Mouse (Mus musculus) cerebellum, adult 9-10 months (tissue): ENCODE results near the gene Foxe3.
A peak's percentile ranks its signal among the peaks of the same experiment; 100 is the strongest.

Experiments
- DNase-seq: peaks from one replicate; pipeline ENCODE4 v3.0.0; 2022

The Foxe3 gene

DNA sequence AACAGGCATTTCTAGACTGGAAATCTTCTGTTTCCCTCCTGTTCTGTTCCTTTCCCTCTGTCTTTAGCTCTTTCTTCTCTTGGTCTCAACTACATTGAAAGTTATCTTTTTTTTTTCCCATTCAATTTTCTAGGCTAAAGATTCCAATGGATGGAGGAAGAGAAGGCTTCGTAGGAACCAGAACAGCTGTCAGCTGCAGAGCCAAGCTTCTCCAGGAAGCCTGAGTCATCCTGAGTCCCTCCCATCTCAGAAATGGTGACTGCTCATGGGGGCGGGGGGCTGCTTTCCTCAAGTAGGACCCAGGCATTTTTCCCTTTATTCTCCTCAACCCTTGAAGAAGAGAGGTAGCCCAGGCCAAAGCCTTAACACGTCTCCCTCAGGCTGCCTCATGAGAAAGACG is 9.8 kb downstream of the Foxe3 start:
- DNase-seq = no peak

DNA sequence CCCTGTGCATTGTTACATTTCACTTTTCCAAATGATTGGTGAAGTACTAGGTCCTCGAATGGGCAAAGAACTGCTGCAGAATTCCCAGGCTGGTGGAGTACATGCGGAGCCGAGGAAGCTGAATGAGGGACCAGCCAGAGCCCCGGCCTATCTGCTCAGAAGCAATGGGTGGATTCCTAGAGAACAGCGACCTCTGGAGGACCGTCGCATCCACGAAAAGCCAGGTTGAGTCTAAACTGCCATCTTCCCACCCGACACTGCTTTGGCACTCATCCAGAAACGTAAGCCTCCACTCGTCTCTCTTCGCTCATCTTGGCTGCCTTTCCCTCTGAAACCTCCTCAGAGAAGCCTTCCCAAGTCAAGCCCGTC is 12.2 kb downstream of the Foxe3 start:
- peak; percentile 7 for DNase-seq

DNA sequence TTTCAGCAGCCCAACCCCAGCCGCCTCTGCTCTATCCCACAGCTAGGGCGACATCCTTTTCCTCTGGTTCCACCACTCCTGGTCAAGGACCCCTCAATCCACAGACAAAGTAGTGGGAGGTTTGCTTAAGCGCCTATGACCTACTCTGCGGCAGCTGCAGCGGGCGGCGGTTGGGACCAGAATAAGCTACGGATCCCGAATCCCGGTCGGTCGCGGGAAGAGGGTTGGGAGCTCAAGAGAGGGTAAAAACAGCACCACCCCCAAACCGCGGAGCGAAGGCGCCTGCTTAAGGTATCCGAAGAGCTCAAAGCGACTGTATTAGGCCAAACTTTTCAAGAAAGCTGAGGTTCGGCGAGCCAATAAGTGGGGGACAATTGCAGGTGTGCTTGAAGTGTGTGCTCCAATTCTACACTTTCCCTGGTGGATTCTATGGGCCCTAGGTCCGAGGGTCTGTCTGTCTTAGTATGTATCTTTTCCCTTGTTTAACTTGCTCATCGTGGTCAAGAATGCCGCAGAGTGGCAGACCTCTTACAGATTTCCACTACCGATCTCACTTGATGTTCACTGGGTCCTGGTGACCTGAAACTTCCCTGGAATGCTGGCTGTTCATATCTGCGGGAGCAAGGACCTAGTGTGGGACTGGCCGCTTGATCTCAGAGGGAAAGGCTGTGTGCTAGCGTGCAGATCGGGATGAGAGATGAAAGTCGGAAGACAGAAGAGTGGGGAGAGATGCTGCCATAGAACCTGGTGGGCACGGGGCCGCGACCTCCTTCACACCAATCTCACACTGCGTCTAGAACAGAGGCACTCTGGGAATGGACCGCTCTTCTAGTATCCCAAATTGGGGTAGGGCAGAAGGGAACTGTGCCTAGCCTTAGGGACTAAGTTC is 12.9 kb downstream of the Foxe3 start:
- no peak for DNase-seq

DNA sequence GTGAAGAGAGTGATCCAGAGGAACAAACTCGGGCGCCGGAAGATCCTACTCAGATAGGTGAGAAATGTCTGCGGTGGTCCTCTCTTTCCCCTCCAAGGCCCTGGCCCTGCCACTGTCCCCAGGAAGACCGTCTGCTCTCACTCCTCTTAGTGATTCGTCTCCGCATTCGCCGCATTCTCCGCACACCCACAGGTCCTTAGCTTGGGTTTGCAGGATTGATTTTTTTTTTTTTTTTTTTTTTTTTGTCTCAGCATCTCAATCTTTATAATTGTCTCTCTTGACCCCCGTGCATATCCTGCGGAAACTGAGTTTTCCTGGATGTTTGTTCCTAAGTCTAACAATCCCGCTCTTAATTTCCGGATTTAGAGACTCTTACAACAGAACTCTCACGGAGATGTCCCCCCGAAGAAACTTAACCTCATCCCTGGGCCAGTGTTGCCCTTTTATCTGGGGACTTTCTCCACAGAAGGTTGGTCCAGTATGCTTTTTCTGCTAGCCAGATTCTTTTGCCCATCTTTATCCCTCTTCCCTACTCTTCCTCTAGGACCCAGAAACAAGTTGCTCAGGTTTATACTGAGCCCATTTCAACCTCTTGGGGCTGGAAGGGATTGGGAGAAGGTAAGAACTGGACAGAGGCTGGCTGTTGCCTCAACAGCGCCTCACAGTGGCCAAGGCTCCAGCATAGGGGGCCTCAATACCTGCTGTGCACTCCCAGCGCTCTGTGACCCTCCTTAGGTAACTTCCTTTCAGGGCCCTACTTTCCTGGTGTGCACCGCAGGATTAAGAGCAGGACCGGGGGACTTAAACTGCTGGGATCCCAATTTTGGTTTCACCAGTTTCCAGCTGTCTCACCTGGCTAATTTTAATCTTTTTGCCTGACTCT is 16.0 kb downstream of the Foxe3 start:
- DNase-seq = no peak

DNA sequence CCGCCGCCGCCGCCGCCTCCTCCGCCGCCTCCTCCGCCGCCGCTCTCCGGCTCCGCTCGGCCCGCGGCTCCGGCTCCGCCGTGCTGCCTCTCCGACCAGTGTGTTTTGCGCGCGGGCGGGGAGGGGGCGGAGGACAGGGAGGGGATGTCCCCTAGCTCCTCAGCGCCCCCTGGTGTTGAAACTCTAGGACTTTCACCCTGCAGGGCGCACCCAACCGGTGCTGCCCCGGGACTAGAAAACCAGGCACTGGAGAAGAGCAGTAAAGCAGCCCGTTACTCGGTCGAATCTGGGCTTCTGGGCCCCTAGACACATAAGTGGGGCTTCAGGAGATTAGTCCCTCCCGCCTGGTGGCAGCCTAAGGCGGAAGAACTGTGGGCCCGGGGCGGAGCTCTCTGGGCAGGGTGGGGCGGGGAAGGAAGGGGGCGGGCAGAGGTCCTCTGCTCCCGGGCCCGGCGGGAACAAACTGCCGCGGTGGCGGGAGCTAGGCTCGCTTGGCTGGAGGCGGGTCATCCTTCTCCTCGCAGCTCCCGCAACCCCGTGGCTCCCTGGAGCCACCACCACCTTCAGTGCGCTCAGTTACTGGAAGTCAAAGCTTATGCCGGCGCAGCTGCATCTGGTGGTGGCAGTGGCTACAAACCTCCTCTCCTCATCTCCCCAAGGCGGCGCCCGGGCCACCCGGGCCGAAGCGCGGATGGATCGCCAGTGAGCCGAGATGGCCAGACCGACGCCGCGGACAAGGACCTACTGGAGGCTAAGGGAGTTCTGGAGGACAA is 16.8 kb downstream of the Foxe3 start, which contains the start of gene Foxd2:
Gene Foxd2, minus strand, starts transcription at position 45 of the 773 bp plus-strand sequence.
- DNase-seq = peak; percentile 19

DNA sequence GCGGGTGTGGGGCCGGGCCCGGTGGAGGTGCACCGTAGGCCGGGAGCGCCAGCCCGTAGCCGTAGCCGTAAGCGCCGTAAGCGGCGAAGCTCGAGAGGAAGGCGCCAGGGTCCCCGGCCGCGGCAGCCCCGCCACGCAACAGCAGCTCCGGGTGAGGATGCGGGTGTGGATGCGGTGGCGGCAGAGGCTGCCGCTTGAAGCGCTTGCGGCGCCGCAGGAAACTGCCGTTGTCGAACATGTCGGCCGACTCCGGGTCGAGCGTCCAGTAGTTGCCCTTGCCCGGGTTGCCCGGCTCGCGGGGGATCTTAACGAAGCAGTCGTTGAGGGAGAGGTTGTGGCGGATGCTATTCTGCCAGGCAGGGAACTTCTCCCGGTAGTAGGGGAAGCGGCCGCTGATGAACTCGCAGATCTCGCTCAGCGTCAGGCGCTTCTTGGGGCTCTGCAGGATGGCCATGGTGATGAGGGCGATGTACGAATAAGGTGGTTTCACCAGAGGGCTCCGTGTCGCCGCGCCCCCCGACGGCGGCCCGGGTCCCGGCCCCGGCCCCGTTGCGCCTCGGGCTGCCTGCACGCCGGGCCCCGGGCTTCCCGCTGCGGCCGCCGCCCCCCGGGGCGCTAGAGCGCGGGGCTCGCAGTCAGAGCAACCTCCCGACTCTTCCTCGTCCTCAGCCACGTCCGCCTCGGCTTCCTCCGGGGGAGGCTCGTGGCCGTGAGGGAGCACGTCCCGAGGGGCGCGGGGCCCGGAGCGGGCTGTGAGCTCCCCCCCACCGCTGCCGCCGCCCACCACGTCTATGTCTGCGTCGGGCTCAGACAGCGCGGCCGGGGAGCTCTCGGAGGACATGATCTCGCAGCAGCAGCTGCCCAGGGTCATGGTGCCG is 17.6 kb downstream of the Foxe3 start:
- DNase-seq = no peak

DNA sequence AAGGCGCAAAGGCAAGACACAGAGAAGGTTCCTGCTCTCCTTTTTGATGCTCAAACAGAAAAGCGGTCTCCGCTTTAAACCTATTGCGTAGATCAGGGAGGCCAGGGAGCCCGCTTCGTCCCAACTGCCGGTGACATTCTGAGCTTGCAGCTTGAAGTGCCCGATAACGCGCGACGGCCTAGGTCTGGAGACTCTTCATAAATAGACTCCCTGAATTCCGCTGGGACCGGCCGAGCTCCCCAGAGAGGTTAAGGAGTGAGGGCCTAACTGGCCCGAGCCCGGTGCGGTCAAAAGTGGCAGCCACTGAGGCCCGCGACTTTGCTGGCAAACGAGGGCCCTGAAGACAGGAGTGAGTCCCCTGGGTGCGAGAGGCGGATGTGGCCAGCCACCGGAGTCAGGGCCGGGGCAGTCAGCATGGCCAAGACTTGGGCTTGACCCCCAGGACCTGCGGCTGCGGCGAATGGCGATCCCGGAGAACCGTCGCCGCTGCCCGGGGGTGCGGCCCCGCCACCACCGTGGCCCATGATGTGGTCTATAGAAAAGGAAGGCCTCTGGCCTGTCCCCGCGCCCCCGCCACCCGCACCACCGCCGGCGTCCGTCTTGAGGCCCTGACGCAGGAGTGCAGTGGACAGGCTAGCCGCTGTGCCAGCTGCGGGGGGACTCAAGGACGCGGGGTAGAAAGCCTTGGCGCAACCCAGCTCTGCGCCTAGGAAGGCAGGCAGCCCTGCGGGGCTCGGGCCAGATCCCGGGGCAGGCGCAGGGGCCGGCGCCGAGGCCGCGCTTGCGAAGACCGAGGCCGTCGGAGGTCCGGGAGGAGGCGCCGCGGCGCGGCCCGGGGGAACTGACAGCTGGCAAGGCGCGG is 18.5 kb downstream of the Foxe3 start:
- no peak for DNase-seq

DNA sequence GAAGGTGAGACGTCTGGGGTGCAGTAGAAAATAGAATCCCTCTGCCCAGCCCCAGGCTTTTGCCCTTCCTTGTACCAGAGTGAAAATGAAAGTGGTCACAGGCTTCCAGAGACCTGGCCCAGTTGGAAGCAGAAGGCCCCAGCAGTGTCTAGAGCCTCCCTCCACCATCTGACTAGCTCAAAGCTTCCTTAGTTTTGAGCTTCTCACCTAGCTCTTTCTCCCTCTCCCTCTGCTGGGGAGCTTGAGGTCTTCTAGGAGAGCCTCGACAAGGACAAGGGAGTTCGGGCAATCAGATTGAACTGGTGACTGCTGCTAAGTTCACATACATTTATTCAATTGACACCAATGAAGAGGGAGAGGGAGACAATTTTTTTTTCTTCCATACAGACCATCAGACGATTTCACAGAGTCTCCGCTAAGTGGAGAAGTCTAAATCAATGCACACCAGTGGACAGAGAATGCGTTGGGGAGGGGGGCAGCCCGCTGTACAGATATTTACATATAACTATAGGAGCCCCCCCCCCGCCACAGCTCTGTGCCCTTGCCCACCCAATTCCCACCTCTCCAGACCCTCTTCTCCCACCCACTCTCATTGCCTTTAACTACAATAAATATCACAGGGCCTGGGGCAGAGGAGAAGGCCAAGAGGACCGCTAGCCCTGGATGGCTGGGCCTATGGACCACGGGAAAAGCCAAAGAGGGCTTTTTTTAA is 19.7 kb downstream of the Foxe3 start:
- DNase-seq = no peak

DNA sequence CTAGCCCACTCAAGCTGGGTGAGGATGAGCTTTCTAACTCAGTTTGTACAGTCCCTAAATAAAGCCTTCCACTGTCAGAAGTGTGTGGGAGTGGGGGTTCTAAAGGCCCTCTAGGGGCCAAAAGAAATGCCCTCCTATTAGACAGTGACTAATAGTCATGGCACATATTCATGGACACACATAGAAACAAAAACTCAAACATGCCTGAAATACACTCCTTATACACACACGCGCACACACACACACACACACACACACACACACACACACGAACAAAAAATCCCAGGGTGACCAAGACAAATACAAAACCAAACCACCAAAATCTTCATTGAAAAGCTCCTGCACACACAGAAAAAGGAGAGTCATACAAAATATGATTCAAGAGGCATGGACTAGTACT is 20.3 kb downstream of the Foxe3 start:
- DNase-seq = no peak

DNA sequence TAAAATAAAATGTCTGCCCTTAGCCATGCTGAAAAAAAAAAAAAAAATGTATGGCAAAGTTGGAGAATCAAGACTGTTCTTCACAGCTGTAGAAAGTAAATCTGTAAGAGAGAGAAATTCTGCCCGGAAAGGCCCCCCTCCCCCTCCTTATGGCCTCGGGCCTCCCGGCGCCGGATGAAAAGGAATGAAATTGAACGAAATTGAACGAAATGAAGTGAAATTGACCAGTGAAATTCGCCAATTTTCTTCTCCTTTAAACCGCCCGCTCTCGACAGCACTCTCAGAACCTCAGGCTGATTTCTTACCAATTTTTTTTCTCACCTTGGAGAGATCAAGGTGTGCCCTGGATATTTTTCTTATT is 22.4 kb downstream of the Foxe3 start:
- no peak for DNase-seq

DNA sequence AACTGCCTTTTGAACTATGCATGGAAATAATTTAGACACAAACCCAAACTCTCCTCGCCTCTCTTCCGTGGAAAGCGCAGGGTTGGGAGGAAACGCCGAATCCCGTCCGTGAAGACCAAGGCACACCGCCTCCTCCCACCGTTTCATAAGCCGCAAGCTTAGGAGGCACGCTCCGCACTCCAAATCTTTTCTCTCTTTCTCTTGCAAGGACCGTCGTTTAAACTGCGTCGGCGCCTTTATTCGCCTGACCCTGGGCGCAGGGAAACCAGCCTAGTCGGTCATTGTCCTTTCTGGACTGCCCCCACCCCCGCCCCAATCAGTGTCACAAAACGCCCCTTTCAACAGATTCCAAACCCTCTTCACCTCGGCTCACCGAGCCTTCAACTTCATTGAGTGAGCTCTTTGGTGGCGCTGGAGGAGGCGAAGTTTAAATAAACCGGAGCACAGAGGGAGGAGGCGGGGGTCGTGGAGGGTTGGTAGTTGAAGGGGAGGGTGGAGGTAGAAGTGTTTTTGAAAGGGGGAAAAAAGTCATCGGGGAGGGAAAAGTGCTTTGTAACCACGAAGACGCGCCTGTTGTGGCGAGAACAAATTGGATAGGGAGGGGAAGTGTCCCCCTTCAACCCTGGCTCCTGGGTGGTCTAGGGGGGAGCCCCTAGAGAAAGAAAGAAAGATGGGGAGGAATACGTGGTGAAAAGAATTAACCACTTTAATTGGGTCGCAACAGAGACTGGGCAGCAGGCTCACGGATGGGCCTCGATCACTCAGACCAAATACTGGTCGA is 23.0 kb downstream of the Foxe3 start:
- no peak for DNase-seq

DNA sequence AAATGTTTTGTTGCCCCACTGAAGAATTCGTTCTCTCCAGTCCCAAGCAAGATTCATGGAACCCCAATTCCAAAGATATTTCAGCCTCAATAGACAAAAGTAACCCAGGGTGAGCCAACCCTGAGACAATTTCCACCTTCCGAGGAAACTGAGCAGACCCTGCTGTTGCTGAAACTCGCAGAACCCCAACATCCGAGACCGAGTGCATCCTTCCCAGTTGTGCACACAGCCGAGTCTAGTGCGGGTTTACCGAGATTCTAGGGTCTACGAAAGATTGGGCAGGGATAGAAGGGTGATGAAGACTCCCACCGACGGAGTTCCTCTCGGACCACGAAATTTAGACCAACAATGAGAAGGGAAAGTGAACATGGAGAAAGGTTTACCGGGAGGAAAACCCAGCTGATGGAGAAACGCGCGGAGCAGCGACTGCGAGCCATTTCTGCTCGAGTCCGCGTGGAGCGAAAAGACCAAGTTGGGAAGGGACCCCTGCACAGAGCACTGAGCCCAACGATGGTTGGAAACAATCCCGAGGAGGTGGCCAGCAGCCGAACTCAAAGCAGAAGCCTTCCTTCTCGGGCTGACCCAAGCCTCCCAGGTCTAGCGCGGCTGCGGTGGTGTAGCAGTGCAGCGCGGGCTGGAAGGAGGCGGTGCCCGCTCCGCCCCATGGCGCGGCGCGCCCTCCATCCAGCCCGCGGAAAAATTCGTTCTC is 24.0 kb downstream of the Foxe3 start:
- DNase-seq = no peak

DNA sequence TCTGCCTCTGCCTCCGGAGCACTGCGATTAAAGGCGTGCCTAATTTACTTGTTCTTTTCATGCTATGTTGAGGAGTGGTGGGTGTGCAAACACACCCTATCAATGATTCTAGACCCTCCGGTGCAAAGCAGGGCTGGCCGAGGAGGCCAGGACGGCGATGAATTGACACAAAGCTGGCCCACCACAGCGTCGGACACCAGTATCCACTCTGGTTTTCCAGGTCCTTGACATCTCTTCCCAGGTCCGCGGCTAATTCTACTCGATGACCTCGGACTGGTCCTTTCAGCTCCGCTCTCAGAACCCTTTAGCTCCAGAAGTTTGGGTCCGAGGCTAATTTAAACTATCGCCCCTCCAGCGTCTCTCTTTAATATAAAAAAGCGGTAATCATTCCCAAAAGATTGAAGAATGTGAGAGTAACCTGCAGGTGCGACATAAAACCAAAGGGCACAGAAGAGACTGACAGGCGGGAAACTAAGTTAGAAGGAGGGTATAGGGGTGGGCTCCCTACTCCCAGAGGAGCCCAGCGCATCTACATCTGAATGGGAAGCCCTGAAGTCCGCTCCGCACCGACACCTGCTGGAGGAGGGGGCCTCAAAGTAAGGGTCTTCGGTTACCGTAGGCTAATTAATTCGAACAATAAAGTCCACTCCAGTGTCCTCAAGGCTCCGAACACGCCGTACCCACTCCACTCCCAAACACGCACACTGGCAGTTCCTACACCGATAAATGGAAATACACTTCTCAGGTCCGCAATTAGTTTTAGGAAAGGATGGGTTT is 24.8 kb downstream of the Foxe3 start:
- DNase-seq = no peak

DNA sequence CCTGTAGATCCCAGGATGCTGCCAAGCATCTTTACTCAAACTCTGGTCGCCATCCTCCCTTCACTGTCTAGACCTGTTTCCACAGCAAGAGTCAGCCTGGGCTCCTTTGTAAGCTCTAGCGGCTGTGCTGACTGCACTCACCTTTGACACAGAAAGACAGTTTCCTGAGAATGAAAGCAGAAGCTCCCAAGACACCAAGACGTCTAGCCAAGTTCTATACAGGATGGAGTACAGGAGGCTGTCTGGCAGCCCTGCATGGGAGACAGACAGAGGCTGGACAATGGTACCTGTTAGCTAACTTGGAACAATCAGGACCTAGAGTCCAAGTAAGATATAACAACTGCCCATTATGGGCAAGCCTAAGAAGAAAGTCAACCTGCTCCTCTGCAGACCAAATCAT is 25.9 kb downstream of the Foxe3 start:
- no peak for DNase-seq

DNA sequence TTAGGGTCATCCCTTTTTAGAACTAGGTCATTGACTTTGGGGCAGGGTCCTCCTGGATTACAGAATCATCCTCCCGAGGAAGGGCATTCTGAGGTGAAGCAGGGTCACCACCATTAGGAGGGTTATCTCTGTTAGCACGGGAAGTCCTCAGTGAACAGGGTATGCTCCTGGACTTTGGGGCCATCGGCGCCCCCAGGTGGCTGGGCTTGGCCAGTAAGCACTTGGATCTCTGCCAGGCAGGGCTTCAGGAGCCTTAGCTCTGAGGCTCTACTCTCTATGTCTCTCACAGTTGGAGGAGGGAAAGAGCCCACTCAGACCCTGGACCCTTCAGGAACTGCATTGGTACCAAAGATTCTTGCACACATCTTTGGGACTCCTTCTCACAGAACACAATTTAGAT is 28.0 kb downstream of the Foxe3 start:
- no peak for DNase-seq

DNA sequence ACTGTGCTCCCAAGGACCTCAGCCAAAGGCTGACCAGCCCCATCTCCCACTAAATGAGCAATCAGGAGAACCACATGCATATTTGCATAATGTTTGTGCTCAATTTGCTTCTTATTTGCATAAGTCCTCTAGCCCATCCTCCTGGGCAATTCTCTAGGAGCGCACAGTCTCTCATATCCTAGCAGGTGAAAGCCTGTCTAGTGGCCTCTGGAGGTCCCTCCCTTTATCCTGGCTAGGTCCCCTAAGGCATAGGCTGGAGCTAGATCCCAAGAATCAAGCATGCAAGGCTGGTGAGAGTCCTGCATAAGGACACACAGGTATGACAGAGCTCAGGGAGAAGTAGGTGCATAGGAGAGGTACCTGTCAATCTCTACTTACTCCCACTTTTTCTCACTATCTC is 43.6 kb downstream of the Foxe3 start:
- DNase-seq = no peak

DNA sequence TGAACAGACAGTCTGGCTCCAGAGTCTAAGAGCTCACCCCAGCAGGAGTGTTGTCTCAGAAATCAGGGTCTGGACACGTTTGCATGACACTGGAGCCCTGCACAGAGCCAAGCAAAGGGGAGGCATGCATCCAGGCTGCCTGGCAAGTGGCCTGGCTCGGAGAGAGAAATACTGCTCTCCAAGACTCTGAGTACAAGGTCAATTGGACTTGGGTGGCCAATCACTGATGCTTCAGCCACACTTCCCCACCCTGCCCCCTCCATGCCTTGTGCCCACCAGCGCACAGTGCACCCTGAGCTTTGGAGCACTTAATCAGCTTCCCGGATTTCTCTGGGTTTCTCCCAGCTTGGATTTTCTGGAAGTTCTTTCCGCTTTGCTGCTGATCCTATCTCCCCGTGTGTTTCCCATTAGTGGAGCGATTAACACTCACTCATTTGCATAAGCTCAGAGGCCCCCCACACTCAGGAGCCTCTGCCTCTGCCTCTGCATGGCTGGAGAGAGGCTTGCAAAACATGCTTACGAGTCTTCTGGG is 49.3 kb downstream of the Foxe3 start:
- DNase-seq = no peak
